Mouse (Mus musculus) mouse embryonic stem cell (cell line): ENCODE results near the gene Trim8.

Experiments used
- in situ Hi-C, 2 experiments: fragments of 300-500 bp; cut with MboI; formaldehyde crosslinking; loops; 1 replicate in 1 of 2; 3 replicates in 1 of 2; pipeline ENCODE4 v1.14.3; 2019 to 2020; ENCODE audit warnings: low sequenced_read_pairs in 2 of 2, low pct_unique_long_range_greater_than_20kb in 1 of 2, mixed read lengths in 1 of 2; ENCODE audit not compliant: unreplicated experiment in 1 of 2

Trim8 gene

GRCm38 (mm10) chr19:46531071-46532030 lies 29.8 kb downstream of the Trim8 start:
- in situ Hi-C loops: no loop called here

DNA sequence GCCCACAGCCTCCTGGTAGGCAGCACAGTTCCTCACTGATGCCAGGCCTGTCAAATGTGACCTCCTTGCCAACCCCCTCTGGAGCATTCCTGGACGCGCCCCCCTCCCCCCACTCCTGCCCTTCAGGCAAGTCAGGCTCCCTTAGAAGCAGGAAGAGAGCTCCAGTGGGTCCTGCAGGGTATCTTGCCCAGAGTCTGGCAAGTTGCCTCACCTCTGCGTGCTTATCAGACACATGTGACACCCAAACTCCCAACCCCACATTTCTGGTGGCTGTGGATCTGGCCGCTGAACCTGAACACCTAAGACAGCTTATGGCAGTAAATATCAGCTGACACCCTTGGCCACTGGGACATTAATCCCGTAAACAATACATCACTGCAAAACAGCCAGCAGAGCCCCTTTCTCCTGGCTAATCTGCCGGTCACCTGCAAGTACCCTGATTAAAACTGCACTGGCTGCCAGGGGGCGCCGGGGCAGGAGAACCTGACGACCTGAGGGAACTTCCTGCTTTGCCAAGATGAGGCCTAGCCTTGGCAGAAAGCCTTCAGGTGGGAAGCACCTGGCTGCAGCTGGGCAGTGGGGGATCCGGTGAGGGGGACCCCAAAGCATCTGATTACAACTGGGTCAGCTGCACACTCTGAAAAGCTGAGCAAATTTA lies 30.7 kb downstream of the Trim8 start:
- in situ Hi-C loops: no loop called here

- in situ Hi-C loops: no loop called here
These were observed 31.6 kb downstream of the Trim8 start for GRCm38 (mm10) chr19:46533066-46533465.

- in situ Hi-C loops: no loop called here
These were observed 32.0 kb downstream of the Trim8 start for GRCm38 (mm10) chr19:46533525-46533924.

GRCm38 (mm10) chr19:46534542-46535098 lies 33.1 kb downstream of the Trim8 start:
- in situ Hi-C loops: no loop called here

DNA sequence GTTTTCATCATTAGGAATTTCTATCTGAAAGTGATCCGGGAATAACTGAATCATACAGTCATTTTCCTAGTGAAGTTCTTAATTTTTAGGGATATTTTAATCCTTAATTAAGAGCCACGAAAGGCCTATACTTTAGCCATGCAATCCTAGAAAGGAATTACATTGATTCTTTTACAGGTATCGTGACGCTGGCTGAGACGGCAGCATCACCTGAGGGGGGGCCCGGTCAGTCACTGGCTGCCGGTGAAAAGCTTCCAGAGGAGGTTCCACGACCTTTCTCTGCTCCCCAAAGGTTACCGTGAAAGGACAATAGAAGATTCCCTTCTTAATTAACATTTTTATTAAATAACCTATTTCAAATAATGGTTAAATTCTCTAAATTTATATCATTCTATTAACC lies 35.9 kb downstream of the Trim8 start:
- in situ Hi-C loops: no loop called here

- in situ Hi-C loops: no loop called here
These were observed 36.7 kb downstream of the Trim8 start for GRCm38 (mm10) chr19:46538213-46538612.

DNA sequence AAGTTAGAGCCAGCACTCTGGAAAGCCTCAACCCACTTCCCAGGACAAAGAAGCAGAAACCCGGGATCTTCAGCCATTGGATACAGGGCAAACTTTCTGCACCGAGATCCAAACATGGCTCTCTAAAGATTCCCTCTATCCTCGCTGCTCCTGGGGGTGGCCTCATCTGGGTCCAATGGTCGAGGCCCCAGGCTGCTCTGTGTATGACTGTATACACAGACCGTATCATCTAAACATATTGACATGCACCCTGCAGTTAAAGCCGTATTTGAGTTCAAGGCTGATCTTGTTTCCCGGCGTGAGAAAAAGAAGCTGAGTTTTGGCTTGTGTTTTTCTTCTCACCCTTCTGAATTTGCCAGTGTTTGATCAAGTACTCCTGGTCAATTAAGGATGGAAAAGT lies 41.2 kb downstream of the Trim8 start:
- in situ Hi-C loops: no loop called here

GRCm38 (mm10) chr19:46547565-46547964 lies 46.1 kb downstream of the Trim8 start:
- in situ Hi-C loops: no loop called here

DNA sequence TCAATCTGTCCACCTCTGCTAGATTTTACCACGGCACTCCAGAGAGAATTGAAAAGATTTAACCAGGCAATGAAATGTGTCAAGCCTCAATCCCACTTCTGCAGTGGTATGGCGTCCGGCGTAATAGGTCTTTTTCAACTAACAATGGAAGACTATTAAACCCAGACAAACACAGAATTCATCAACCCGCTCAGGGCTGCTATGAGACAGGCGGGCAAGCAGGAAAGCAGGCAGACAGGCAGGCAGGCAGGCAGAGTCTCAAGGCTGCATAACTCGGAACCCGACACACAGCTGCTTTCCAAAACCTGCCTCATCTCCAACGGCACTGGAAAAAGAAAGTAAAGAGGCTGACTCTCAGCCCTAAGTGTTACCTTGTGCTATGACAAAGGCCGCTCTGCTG lies 46.6 kb downstream of the Trim8 start:
- in situ Hi-C loops: no loop called here

- in situ Hi-C loops: no loop called here
These were observed 48.9 kb downstream of the Trim8 start for GRCm38 (mm10) chr19:46550385-46550784.

DNA sequence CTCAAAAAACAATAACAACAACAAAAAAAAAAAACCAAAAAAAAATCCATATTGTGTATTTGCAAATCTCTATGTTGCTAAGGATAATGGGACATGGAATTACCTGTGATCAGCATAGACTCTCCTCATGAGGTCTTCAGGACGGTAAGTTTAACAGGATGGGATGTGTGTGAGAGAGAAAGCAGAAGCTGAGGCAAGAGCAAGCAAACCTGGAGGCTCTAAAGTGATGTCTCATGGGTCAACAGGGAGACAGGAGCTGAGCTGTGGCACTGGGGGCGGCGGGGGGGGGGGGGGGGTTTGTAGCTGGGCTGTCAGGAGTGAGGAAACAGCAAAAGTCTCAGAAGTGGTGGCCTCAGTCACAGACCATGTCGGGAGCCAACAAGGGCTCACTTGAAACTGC lies 51.0 kb downstream of the Trim8 start:
- in situ Hi-C loops: no loop called here

DNA sequence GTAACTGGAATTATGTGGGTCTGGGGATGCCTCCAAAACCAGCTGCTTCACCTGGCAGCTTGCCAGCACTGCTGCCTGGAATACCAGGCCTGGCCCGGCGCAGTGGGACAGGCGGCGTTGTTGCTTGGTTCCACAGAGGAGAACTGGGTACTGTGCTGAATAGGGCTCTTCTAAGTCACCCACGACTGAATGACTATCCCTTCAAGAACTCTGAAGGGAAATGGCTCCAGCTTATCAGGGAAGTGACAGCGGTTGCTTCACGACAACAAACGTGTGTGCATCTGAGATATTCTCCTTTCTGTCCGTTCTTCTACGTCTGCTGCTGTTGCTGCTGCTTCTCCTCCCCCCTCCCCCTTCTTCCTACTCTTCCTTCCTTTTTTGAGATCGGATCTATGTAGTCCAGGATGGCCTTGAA lies 52.0 kb downstream of the Trim8 start:
- in situ Hi-C loops: no loop called here

DNA sequence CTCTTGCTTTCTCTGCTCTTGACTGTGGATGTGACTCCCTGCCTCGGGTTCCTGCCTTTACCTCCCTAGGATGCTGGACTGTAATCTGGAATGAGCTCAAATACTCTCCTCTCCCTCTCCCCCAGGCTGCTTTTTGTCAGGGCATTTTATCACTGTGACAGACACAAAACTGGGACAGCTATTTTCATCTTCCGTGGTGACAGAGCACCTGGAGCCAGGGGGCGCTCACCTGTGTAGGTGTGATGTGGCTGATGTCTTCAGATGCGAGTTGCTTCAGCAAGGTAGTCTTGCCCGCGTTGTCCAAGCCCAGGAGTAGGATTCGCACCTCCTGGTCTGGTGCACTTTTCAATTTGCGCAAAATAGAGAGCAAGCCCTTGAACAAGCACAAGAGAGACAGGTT lies 56.5 kb downstream of the Trim8 start:
- in situ Hi-C loops: no loop called here

- in situ Hi-C loops: no loop called here
These were observed 57.1 kb downstream of the Trim8 start for GRCm38 (mm10) chr19:46558631-46559030.

DNA sequence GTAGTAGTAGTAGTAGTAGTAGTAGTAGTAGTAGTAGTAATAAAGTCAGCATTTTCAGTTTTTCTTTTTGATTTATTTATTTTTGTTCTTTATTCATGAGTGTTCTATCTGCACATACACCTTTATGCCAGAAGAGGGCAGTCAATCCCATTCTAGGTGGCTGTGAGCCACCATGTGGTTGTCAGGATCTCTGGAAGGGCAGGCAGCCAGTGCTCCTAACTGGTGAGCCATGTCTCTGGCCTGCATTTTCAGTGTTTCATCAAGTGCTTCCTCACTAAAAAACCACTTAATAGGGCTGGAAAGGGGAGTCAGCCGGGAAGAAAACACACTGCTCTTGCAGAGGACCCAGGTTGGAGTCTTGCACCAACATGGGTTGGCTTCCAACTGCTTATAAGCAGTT lies 60.6 kb downstream of the Trim8 start:
- in situ Hi-C loops: no loop called here

- in situ Hi-C loops: no loop called here
These were observed 61.3 kb downstream of the Trim8 start for GRCm38 (mm10) chr19:46562581-46563515.

- in situ Hi-C loops: no loop called here
These were observed 62.1 kb downstream of the Trim8 start for GRCm38 (mm10) chr19:46563603-46564002.
